Mouse (Mus musculus): ENCODE results near the gene Rnf224. TPM values are rescaled to one million over a fixed set of nuclear protein-coding genes. Genes with fewer than 3 reads are reported as not detected.

Gene Rnf224
- total and polyA plus RNA-seq, 2 experiments from 2014 or later = not detected

DNA sequence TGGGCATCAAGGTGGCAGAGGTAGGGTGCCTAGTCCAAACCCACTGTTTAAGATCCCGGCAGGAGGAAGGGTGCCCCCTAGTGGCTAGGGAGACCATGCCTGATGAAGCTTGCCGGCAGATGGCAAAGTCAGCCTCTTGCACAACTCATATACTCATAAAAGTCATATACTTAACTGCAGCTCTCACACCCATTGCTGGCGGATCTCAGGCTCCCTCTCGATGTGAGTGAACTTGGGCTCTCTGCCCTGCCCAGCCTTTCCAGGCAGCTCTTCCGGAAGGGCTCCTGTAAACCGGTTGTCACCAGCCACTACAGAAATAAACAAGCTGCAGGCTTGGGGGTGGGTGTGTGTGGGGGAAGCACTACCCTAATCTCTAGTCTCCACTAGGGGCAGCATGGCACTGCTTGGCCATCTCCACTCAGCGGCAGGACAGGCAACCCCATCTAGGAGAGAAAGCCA is 8.1 kb downstream of the Rnf224 start:
- Histone ChIP-seq H3K9me3 (ENCODE audit: low read length) (no peaks in the 10 kb centered on the region), H3K36me3 (ENCODE audit: insufficient read depth, low read length) (no peaks in the 10 kb centered on the region), H3K27me3 (ENCODE audit: insufficient read depth, low read length) (no peaks in the 10 kb centered on the region), H3K4me2 (ENCODE audit: low read depth, low read length) (peak overlapping the region; percentile 42), H3K27ac (peak overlapping the region; percentile 81), H3K4me1 (ENCODE audit: insufficient read depth, low read length) (peaks cover 17% of the 10 kb centered on the region; the same call in 1 of the 2 replicates), H3K4me3 (ENCODE audit: low read length) (peak overlapping the region; percentile 15; the same call in 1 of the 2 replicates), H3K9ac (replicated peaks; ENCODE audit: low read length) (peak overlapping the region; percentile 38; the same call in 1 of the 2 replicates)
- peak; percentile 67 for ATAC-seq
- 0% methylated on average over 7 of the region's 7 CpGs for WGBS
- TF ChIP-seq CTCF (IDR thresholded peaks at IDR 0.05; ENCODE audit: low read depth) = peak; percentile 79
- DNase-seq (ENCODE audit: low spot score) = peak; percentile 92

DNA sequence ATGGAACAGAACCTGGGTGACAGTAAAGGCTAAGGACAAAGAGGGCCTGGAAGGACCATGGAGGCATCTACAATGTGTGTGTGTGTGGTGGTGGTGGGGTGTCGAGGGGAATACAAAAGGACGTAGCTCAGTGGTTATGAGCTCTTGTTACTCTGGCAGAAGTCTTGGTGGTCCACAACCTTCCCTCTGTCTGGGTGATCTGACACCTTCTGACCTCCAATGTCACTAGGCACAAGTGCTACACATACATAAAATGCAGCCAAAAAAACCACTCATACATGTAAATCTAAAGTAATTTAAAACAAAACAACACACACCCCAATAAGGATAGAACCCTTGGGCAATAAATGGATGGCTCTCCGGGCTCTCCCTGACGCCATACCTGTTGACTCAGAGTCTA is 9.2 kb downstream of the Rnf224 start:
- Histone ChIP-seq H3K27me3 (ENCODE audit: insufficient read depth, low read length) (no peaks in the 10 kb centered on the region), H3K36me3 (ENCODE audit: insufficient read depth, low read length) (no peaks in the 10 kb centered on the region), H3K4me2 (ENCODE audit: low read depth, low read length) (no peak overlapping the region), H3K9me3 (ENCODE audit: low read length) (no peaks in the 10 kb centered on the region), H3K4me1 (ENCODE audit: insufficient read depth, low read length) (peaks cover 19% of the 10 kb centered on the region), H3K4me3 (ENCODE audit: low read length) (no peak overlapping the region), H3K27ac (no peak overlapping the region), H3K9ac (replicated peaks; ENCODE audit: low read length) (no peak overlapping the region)
- 92% methylated on average over 4 of the region's 4 CpGs for whole genome bisulfite sequencing
- ATAC-seq (no peak), DNase-seq (ENCODE audit: low spot score) (no peak)
- TF ChIP-seq CTCF (IDR thresholded peaks at IDR 0.05; ENCODE audit: low read depth) = no peak

DNA sequence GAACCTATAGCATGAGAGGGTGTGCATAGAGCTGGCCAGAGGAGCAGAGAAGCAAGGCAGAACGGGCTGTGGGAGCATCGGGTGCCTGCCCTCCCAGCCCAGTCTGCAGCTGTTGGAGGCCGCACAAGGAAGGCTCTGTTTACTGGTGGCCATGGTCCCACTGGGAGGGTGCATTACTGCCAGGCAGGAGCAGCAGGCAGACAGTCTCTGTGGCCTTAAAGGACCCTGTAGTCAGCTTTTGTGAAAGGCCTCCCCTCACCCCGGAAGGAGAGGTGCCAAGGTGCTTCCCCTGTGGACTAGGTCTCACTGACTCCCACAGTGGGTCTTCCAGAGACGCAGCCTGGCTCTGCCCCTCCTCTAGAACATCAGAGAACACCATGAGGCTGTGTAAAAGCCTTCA is 9.7 kb downstream of the Rnf224 start:
- DNase-seq (ENCODE audit: low spot score) = peak; percentile 21
- H3K27me3 ChIP-seq (ENCODE audit: insufficient read depth, low read length) = no peaks in the 10 kb centered on the region
- WGBS = 79% methylated on average over 5 of the region's 5 CpGs
- H3K27ac ChIP-seq = no peak overlapping the region
- no peak overlapping the region for H3K9ac ChIP-seq (replicated peaks; ENCODE audit: low read length)
- no peaks in the 10 kb centered on the region for H3K9me3 ChIP-seq (ENCODE audit: low read length)
- no peak overlapping the region for H3K4me3 ChIP-seq (ENCODE audit: low read length)
- TF ChIP-seq CTCF (IDR thresholded peaks at IDR 0.05; ENCODE audit: low read depth) = no peak
- no peak overlapping the region for H3K4me2 ChIP-seq (ENCODE audit: low read depth, low read length)
- ATAC-seq = no peak
- peaks cover 19% of the 10 kb centered on the region for H3K4me1 ChIP-seq (ENCODE audit: insufficient read depth, low read length)
- H3K36me3 ChIP-seq (ENCODE audit: insufficient read depth, low read length) = no peaks in the 10 kb centered on the region

DNA sequence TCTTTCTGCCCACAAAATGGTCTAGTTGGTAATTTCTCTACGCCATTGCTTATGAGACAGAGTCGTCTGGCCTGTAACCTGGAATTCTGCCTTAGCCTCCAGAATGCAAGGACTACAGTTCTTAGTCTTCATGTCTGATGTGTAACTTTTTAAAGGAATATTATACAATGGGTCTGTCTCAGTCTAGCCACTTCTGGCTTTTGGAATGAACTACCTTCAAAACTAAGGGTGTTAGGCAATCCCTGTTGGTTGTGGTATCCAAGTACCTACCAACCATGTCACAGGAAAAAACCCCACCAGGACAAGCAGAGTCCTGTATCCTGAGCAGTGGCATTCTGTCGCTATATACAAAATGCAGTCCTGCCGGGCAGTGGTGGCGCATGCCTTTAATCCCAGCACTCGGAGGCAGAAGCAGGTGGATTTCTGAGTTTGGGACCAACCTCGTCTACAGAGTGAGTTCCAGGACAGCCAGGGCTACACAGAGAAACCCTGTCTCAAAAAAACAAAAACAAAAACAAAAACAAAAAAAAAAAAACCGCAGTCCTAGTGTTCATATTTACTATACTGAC is 10.7 kb downstream of the Rnf224 start:
- ATAC-seq (no peak), DNase-seq (ENCODE audit: low spot score) (no peak)
- WGBS = 66% methylated on average over 8 of the region's 8 CpGs
- peaks cover 19% of the 10 kb centered on the region for H3K4me1 ChIP-seq (ENCODE audit: insufficient read depth, low read length)
- TF ChIP-seq CTCF (IDR thresholded peaks at IDR 0.05; ENCODE audit: low read depth) = no peak
- no peak overlapping the region; the same call in 1 of the 2 replicates for H3K4me3 ChIP-seq (ENCODE audit: low read length)
- H3K27me3 ChIP-seq (ENCODE audit: insufficient read depth, low read length) = no peaks in the 10 kb centered on the region
- H3K9ac ChIP-seq (replicated peaks; ENCODE audit: low read length) = no peak overlapping the region
- H3K36me3 ChIP-seq (ENCODE audit: insufficient read depth, low read length) = no peaks in the 10 kb centered on the region
- no peaks in the 10 kb centered on the region for H3K9me3 ChIP-seq (ENCODE audit: low read length)
- H3K27ac ChIP-seq = peak overlapping the region; percentile 97
- H3K4me2 ChIP-seq (ENCODE audit: low read depth, low read length) = peak overlapping the region; percentile 57; the same call in 1 of the 2 replicates

DNA sequence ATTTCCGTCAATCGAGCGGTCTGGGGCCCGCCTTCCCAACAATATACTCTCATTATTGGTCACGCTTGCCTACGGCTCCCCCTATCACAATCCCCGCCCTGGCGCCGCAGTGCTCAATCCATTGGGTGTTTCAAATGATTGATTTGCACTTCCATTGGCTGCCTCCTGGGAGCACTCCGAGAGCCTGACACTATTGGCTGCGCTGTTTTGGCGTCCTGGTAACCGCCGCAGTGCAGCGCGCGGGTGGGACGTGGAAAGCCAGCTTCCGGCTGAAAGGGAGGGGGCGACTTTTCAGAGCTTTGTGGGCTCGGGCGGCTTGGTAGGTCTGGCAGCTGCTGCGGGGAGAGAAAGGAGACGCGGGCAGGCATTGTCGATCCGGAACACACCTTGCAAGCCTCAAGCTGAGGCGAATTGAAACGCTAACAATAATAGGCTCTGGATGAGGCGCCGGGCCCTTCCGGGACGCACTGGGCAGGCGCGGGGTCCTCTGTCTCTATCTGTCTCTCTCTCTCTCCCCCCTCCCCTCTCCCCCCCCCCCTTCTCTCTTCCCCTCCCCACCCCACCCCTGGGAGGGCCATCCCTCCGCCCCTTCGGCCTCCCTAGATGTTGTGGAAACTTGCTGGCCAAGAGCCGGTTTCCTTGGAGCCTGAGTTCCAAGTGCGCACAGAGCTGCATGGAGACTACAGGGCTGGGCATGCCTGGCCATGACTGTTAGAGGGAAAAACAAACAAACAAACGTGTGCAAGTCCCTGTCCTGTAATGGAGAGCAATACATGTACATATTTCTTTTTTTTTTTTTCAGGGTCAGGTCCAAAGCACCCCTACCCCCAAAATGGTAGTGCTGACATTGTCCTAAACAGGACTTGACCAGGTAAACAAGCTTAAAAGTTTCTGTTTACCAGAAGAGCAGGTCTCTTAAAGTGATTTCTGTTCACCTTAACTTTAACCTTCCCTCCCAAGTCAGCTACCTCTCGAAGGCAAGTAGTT is 11.5 kb downstream of the Rnf224 start:
- Histone ChIP-seq H3K9me3 (ENCODE audit: low read length) (no peaks in the 10 kb centered on the region), H3K27ac (peak overlapping the region; percentile 97), H3K4me2 (ENCODE audit: low read depth, low read length) (peak overlapping the region; percentile 57), H3K9ac (replicated peaks; ENCODE audit: low read length) (peak overlapping the region; percentile 68), H3K4me3 (ENCODE audit: low read length) (peak overlapping the region; percentile 80), H3K4me1 (ENCODE audit: insufficient read depth, low read length) (peaks cover 19% of the 10 kb centered on the region), H3K36me3 (ENCODE audit: insufficient read depth, low read length) (no peaks in the 10 kb centered on the region), H3K27me3 (ENCODE audit: insufficient read depth, low read length) (no peaks in the 10 kb centered on the region)
- DNase-seq (ENCODE audit: low spot score) (peak; percentile 100), ATAC-seq (peak; percentile 97)
- 2% methylated on average over 41 of the region's 41 CpGs for WGBS
- no peak for TF ChIP-seq CTCF (IDR thresholded peaks at IDR 0.05; ENCODE audit: low read depth)

DNA sequence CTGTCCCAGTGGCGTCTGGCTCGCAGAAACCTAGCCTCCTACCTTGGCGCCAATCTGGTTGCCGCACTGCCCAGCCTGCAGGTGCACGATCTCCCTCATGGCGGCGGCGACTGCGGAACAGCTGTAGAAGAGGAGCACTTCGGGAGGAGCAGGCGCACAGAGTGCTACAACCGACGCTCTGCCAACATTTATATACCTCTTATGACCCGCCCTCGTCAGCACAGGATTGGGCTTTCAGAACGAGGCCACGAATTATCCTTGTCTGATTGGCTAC is 12.2 kb downstream of the Rnf224 start, which contains the start of gene Tubb4b:
Gene Tubb4b (minus strand): TSS at position 211 of the 274 bp plus-strand sequence.
- under 1% methylated on average over 17 of the region's 17 CpGs for WGBS
- Histone ChIP-seq H3K9me3 (ENCODE audit: low read length) (no peaks in the 10 kb centered on the region), H3K9ac (replicated peaks; ENCODE audit: low read length) (peak within 1 kb of the TSS; percentile 87), H3K27me3 (ENCODE audit: insufficient read depth, low read length) (no peaks in the 10 kb centered on the region), H3K4me3 (ENCODE audit: low read length) (peak within 1 kb of the TSS; percentile 80), H3K27ac (peak within 1 kb of the TSS; percentile 97), H3K36me3 (ENCODE audit: insufficient read depth, low read length) (no peaks in the 10 kb centered on the region), H3K4me1 (ENCODE audit: insufficient read depth, low read length) (peaks cover 19% of the 10 kb centered on the region), H3K4me2 (ENCODE audit: low read depth, low read length) (peak within 1 kb of the TSS; percentile 84)
- TF ChIP-seq CTCF (IDR thresholded peaks at IDR 0.05; ENCODE audit: low read depth) = peak; percentile 62
- DNase-seq (ENCODE audit: low spot score) = no peak
- no peak for ATAC-seq
